Mouse (Mus musculus): Measurements from ENCODE around the gene Cad. TPM values are rescaled to one million over a fixed set of nuclear protein-coding genes. Genes with fewer than 3 reads are reported as not detected.

The Cad gene
- total RNA-seq, 2 experiments from 2014 or later = 12.3 to 19.9 TPM

- intact Hi-C loops (cut with DNase I; ENCODE audit: low total_unique reads) = no loop called here
- DNase-seq = no peak
Measured at GRCm38 (mm10) chr5:31055216-31056140, 898 bp downstream of the Cad start.

- no peak for DNase-seq
- intact Hi-C loops (cut with DNase I; ENCODE audit: low total_unique reads) = no loop called here
Measured at GRCm38 (mm10) chr5:31069810-31070209, 15.2 kb downstream of the Cad start.

GRCm38 (mm10) chr5:31071059-31071458, 16.5 kb downstream of the Cad start:
- no peak for DNase-seq

GRCm38 (mm10) chr5:31071821-31072220, 17.2 kb downstream of the Cad start:
- no peak for DNase-seq
- intact Hi-C loops (cut with DNase I; ENCODE audit: low total_unique reads) = no loop called here

More at GRCm38 (mm10) chr5:31071059-31071458, 16.5 kb downstream of the Cad start:
- intact Hi-C loops (cut with DNase I; ENCODE audit: low total_unique reads) = no loop called here

GRCm38 (mm10) chr5:31073176-31073575, 18.6 kb downstream of the Cad start:
- intact Hi-C loops (cut with DNase I; ENCODE audit: low total_unique reads) = no loop called here
- DNase-seq = no peak

GRCm38 (mm10) chr5:31076346-31076745, 21.8 kb downstream of the Cad start:
- no peak for DNase-seq
- intact Hi-C loops (cut with DNase I; ENCODE audit: low total_unique reads) = no loop called here

GRCm38 (mm10) chr5:31080059-31080794, 25.6 kb downstream of the Cad start:
- intact Hi-C loops (cut with DNase I; ENCODE audit: low total_unique reads) = no loop called here
- no peak for DNase-seq

GRCm38 (mm10) chr5:31080795-31081164, 26.2 kb downstream of the Cad start:
- intact Hi-C loops (cut with DNase I; ENCODE audit: low total_unique reads) = no loop called here
- DNase-seq = no peak

- no peak for DNase-seq
Measured at GRCm38 (mm10) chr5:31081386-31081785, 26.8 kb downstream of the Cad start.

GRCm38 (mm10) chr5:31082355-31082754, 27.8 kb downstream of the Cad start:
- peak; percentile 77 for DNase-seq
- intact Hi-C loops (cut with DNase I; ENCODE audit: low total_unique reads) = no loop called here

More at GRCm38 (mm10) chr5:31081386-31081785, 26.8 kb downstream of the Cad start:
- intact Hi-C loops (cut with DNase I; ENCODE audit: low total_unique reads) = no loop called here

GRCm38 (mm10) chr5:31082935-31083625, 28.5 kb downstream of the Cad start:
- intact Hi-C loops (cut with DNase I; ENCODE audit: low total_unique reads) = no loop called here

GRCm38 (mm10) chr5:31083949-31084348, 29.4 kb downstream of the Cad start:
- intact Hi-C loops (cut with DNase I; ENCODE audit: low total_unique reads) = no loop called here
- DNase-seq = no peak

More at GRCm38 (mm10) chr5:31082935-31083625, 28.5 kb downstream of the Cad start:
- no peak for DNase-seq

- DNase-seq = no peak
- intact Hi-C loops (cut with DNase I; ENCODE audit: low total_unique reads) = no loop called here
Measured at GRCm38 (mm10) chr5:31086606-31087005, 32.0 kb downstream of the Cad start.

GRCm38 (mm10) chr5:31087131-31087530, 32.6 kb downstream of the Cad start:
- intact Hi-C loops (cut with DNase I; ENCODE audit: low total_unique reads) = no loop called here
- DNase-seq = no peak

GRCm38 (mm10) chr5:31092231-31092975, 37.8 kb downstream of the Cad start:
- intact Hi-C loops (cut with DNase I; ENCODE audit: low total_unique reads) = no loop called here
- no peak for DNase-seq

- intact Hi-C loops (cut with DNase I; ENCODE audit: low total_unique reads) = no loop called here
- no peak for DNase-seq
Measured at GRCm38 (mm10) chr5:31093151-31094041, 38.8 kb downstream of the Cad start.

- no peak for DNase-seq
- intact Hi-C loops (cut with DNase I; ENCODE audit: low total_unique reads) = no loop called here
Measured at GRCm38 (mm10) chr5:31094100-31094798, 39.7 kb downstream of the Cad start.
